In the genomic region with DNA sequence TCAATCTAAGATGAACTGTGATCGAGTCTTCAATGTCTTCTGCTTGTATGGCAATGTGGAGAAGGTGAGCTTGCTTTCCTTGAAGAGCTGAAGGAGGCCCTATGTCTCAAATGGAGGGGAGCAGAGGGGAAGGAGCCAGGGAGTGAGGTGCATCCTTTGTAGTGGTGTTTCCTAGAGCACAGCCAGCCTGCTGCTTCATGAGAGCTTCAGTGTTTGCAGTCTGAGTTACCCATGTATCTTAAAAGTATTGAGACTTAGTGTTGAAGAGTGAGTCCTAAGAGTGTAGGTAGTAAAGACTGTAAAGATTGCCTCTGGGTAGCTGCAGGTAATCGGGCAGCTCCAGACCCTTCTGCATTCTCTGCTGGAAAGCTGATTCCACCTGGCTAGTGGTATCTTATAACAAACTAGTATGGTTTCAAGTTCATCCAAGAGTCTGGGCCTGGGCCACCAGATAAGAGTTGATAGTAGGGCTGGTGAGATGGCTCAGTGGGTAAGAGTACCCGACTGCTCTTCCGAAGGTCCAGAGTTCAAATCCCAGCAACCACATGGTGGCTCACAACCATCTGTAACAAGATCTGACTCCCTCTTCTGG, we compare ENCODE assay signal across 30 mouse cellular contexts. TPM values are rescaled to one million over a fixed set of nuclear protein-coding genes. Genes with fewer than 3 reads are reported as not detected.
A peak's percentile ranks its signal among the peaks of the same experiment; 100 is the strongest.
DNase-seq lines count a peak whose midpoint lies in the region; ATAC-seq and TF ChIP-seq lines count a peak whose summit lies in the region.
"Had no signal": no experiment of that assay in that cellular context is flagged by ENCODE, and none has a peak within 500 bp of the region (broad histone marks: within the 10 kb centered on the region; RNA-seq: fewer than 3 reads in every experiment).

No protein-coding gene starts in this region.

- TF ChIP-seq RAD21 in MEL (IDR thresholded peaks at IDR 0.05; ENCODE audit: low read depth, low read length) = no peak

- TF ChIP-seq CTCF in hindbrain, postnatal 0 days (IDR thresholded peaks at IDR 0.05; ENCODE audit: low read depth) = no peak
- TF ChIP-seq CTCF in MEL (IDR thresholded peaks at IDR 0.05 in 2 of 3, conservative IDR thresholded peaks at IDR 0.05 in 1 of 3; ENCODE audit: control insufficient read depth in 1 of 3, insufficient read depth in 1 of 3, low read depth in 2 of 3, low read length in 3 of 3, poor library complexity in 1 of 3, severe bottlenecking in 1 of 3) = no peak

- no peak for DNase-seq in hindbrain, embryonic 10.5 days (ENCODE audit: low spot score)
- DNase-seq in hindbrain, postnatal 0 days (ENCODE audit: low spot score) = no peak
- DNase-seq in MEL (ENCODE audit: low read depth, low spot score) = peak; percentile 73
- peak; percentile 23 for DNase-seq in induced T-regulatory cell, adult 2 months (ENCODE audit: low read depth)
- DNase-seq in embryo, embryonic 10.5 days (ENCODE audit: low spot score) = no peak
- DNase-seq: adrenal gland, adult 8-10 months; B cell, adult 2 months; cerebellum, adult 18-20 months; cerebellum, postnatal 14 days; gastrocnemius, postnatal 14 days; heart, adult 18-20 months; heart, postnatal 4 days; kidney, adult 11 months; kidney, postnatal 4 days; left cerebral cortex, postnatal 4 days; lung, embryonic 14.5 days; right cerebral cortex, adult 18-20 months; right cerebral cortex, postnatal 4 days; thymus, adult 18-20 months had no signal

- H3K27me3 ChIP-seq in hindbrain, embryonic 10.5 days (ENCODE audit: insufficient read depth, poor library complexity, severe bottlenecking) = no peaks in the 10 kb centered on the region
- no peaks in the 10 kb centered on the region for H3K27me3 ChIP-seq in hindbrain, postnatal 0 days (ENCODE audit: insufficient read depth, low read length)
- no peaks in the 10 kb centered on the region for H3K27me3 ChIP-seq in MEL (ENCODE audit: control insufficient read depth in 1 of 2, insufficient read depth in 2 of 2, low read length in 2 of 2)
- H3K27me3 ChIP-seq in neural tube, embryonic 15.5 days (replicated peaks) = no peaks in the 10 kb centered on the region
- H3K27me3 ChIP-seq: forebrain, embryonic 15.5 days; hindbrain, embryonic 15.5 days; kidney, embryonic 15.5 days; limb, embryonic 15.5 days; megakaryocyte, embryonic 14.5 days; neural tube, embryonic 13.5 days; stomach, embryonic 15.5 days had no signal

- no peak for ATAC-seq in hindbrain, postnatal 0 days
- peak; percentile 58 for ATAC-seq in megakaryocyte-erythroid progenitor cell, adult 5-6 weeks (replicated peaks; ENCODE audit: low FRiP score, low TSS enrichment, poor library complexity, severe bottlenecking)
- ATAC-seq in neural tube, embryonic 15.5 days (ENCODE audit: low FRiP score) = no peak
- ATAC-seq: activated CD4-positive, CD25-positive, alpha-beta regulatory T cell, adult 4 months; forebrain, embryonic 15.5 days had no signal

- no peak overlapping the region for H3K27ac ChIP-seq in hindbrain, embryonic 10.5 days
- H3K27ac ChIP-seq in hindbrain, postnatal 0 days = no peak overlapping the region
- peak overlapping the region; percentile 25; the same call in 1 of the 2 replicates for H3K27ac ChIP-seq in MEL (ENCODE audit: control insufficient read depth, low read depth, low read length)
- no peak overlapping the region for H3K27ac ChIP-seq in neural tube, embryonic 15.5 days (replicated peaks)
- H3K27ac ChIP-seq: forebrain, embryonic 15.5 days; limb, embryonic 15.5 days; stomach, embryonic 15.5 days had no signal

- peaks cover 32% of the 10 kb centered on the region for H3K79me2 ChIP-seq in MEL (ENCODE audit: control insufficient read depth, insufficient read depth, low read length, poor library complexity)

- peak; percentile 45 to 68 for TF ChIP-seq EP300 in MEL (IDR thresholded peaks at IDR 0.05; ENCODE audit: low read depth in 1 of 2, low read length in 2 of 2)

- peaks cover 85% of the 10 kb centered on the region for H3K4me1 ChIP-seq in hindbrain, embryonic 10.5 days (replicated peaks)
- 0 out of 2 replicates have a peak, but pooled peaks cover 5% of the 10 kb centered on the region for H3K4me1 ChIP-seq in hindbrain, postnatal 0 days (ENCODE audit: insufficient read depth, low read length)
- peaks cover 21 to 86% of the 10 kb centered on the region in 2 experiments for H3K4me1 ChIP-seq in MEL (ENCODE audit: control insufficient read depth in 1 of 2, insufficient read depth in 2 of 2, low read length in 2 of 2)
- peaks cover 56% of the 10 kb centered on the region for H3K4me1 ChIP-seq in neural tube, embryonic 15.5 days

- no peak overlapping the region for H3K4me2 ChIP-seq in hindbrain, postnatal 0 days (ENCODE audit: low read depth, low read length)
- no peak overlapping the region for H3K4me2 ChIP-seq in neural tube, embryonic 15.5 days
- H3K4me2 ChIP-seq: forebrain, embryonic 15.5 days; hindbrain, embryonic 15.5 days; kidney, embryonic 15.5 days; limb, embryonic 15.5 days; lung, embryonic 14.5 days; neural tube, embryonic 13.5 days; stomach, embryonic 15.5 days had no signal

- 0 out of 4 replicates have a peak, but pooled peaks of 1 of the 2 experiments have one; percentile 13 for TF ChIP-seq POLR2A in MEL (IDR thresholded peaks at IDR 0.05; ENCODE audit: control insufficient read depth in 1 of 2, insufficient read depth in 1 of 2, low read depth in 1 of 2, low read length in 2 of 2, poor library complexity in 1 of 2)

- H3K9ac ChIP-seq in hindbrain, postnatal 0 days (replicated peaks; ENCODE audit: low read length) = no peak overlapping the region
- no peak overlapping the region for H3K9ac ChIP-seq in MEL (ENCODE audit: control insufficient read depth, low read depth, low read length, poor library complexity, severe bottlenecking)
- H3K9ac ChIP-seq in neural tube, embryonic 15.5 days (replicated peaks) = no peak overlapping the region
- H3K9ac ChIP-seq: forebrain, embryonic 15.5 days; hindbrain, embryonic 15.5 days; kidney, embryonic 15.5 days; limb, embryonic 15.5 days; lung, embryonic 14.5 days; stomach, embryonic 15.5 days had no signal

- no peaks in the 10 kb centered on the region for H3K9me3 ChIP-seq in hindbrain, embryonic 10.5 days
- H3K9me3 ChIP-seq in hindbrain, postnatal 0 days (ENCODE audit: low read length) = no peaks in the 10 kb centered on the region
- H3K9me3 ChIP-seq in MEL (replicated peaks; ENCODE audit: insufficient read depth, low read length) = no peaks in the 10 kb centered on the region
- H3K9me3 ChIP-seq in neural tube, embryonic 15.5 days (replicated peaks) = no peaks in the 10 kb centered on the region
- H3K9me3 ChIP-seq: forebrain, embryonic 15.5 days; hindbrain, embryonic 15.5 days; kidney, embryonic 15.5 days; limb, embryonic 15.5 days; megakaryocyte, embryonic 14.5 days; neural tube, embryonic 13.5 days; stomach, embryonic 15.5 days had no signal

- peak overlapping the region; percentile 34; the same call in 1 of the 2 replicates for H3K4me3 ChIP-seq in hindbrain, embryonic 10.5 days
- no peak overlapping the region for H3K4me3 ChIP-seq in hindbrain, postnatal 0 days (ENCODE audit: low read length)
- no peak overlapping the region for H3K4me3 ChIP-seq in MEL (ENCODE audit: control insufficient read depth in 1 of 2, insufficient read depth in 1 of 2, low read depth in 2 of 2, low read length in 2 of 2)
- no peak overlapping the region for H3K4me3 ChIP-seq in neural tube, embryonic 15.5 days (replicated peaks)
- H3K4me3 ChIP-seq: forebrain, embryonic 15.5 days; hindbrain, embryonic 15.5 days; kidney, embryonic 15.5 days; limb, embryonic 15.5 days; megakaryocyte, embryonic 14.5 days; neural tube, embryonic 13.5 days; stomach, embryonic 15.5 days had no signal

- H3K36me3 ChIP-seq in hindbrain, embryonic 10.5 days = peaks cover 91% of the 10 kb centered on the region
- H3K36me3 ChIP-seq in hindbrain, postnatal 0 days (ENCODE audit: insufficient read depth, low read length) = peaks cover 65% of the 10 kb centered on the region
- peaks cover 47 to 96% of the 10 kb centered on the region in 2 experiments for H3K36me3 ChIP-seq in MEL (ENCODE audit: control insufficient read depth in 1 of 2, insufficient read depth in 2 of 2, low read length in 2 of 2)
- peaks cover 88% of the 10 kb centered on the region for H3K36me3 ChIP-seq in neural tube, embryonic 15.5 days

- WGBS in hindbrain, embryonic 10.5 days = 89% methylated on average over 4 of the region's 4 CpGs
- 79% methylated on average over 4 of the region's 4 CpGs for WGBS in hindbrain, postnatal 0 days
- WGBS in neural tube, embryonic 15.5 days = 87% methylated on average over 4 of the region's 4 CpGs

RNA-seq across cellular contexts. Expression of gene Ech1, which starts 6.1 kb away (rescaled TPM):
- polyA plus RNA-seq in hindbrain, embryonic 10.5 days (2016; fragmentation: Nextera tagmentation; extraction: Ambion mirVana) = 87.9 and 93.3 TPM in 2 replicates
- total RNA-seq in hindbrain, postnatal 0 days (2014; rRNA removed) = 95.5 and 131 TPM in 2 replicates
- polyA plus RNA-seq in hindbrain, postnatal 0 days (2015; fragmentation: Nextera tagmentation; extraction: Ambion mirVana) = 122 and 127 TPM in 2 replicates
- total RNA-seq in MEL (2012; rRNA removed) = 82.8 and 99.5 TPM in 2 replicates
- polyA plus RNA-seq in MEL (2012; ENCODE audit: insufficient read depth in 1 of 2, insufficient read length in 2 of 2, low read depth in 1 of 2, low replicate concordance in 2 of 2, missing spikeins in 1 of 2) = 10 to 100 TPM in 1 of 2 experiments, not detected in 1; 74.7 TPM
- total RNA-seq in megakaryocyte-erythroid progenitor cell, adult 5-6 weeks (2014; fragmentation: Nextera tagmentation) = 119 and 130 TPM in 2 replicates
- 85.5 and 95.0 TPM in 2 replicates for total RNA-seq in megakaryocyte-erythroid progenitor cell, adult 5-6 weeks (2017)
- polyA plus RNA-seq in neural tube, embryonic 15.5 days (2015; fragmentation: Nextera tagmentation; extraction: Ambion mirVana) = 91.4 and 114 TPM in 2 replicates

RNA-seq across cellular contexts. Expression of gene Hnrnpl, which starts 10.6 kb away (rescaled TPM):
- polyA plus RNA-seq in hindbrain, embryonic 10.5 days (2016; fragmentation: Nextera tagmentation; extraction: Ambion mirVana) = 312 TPM in 2 replicates
- 233 and 275 TPM in 2 replicates for total RNA-seq in hindbrain, postnatal 0 days (2014; rRNA removed)
- polyA plus RNA-seq in hindbrain, postnatal 0 days (2015; fragmentation: Nextera tagmentation; extraction: Ambion mirVana) = 179 and 191 TPM in 2 replicates
- 246 and 303 TPM in 2 replicates for total RNA-seq in MEL (2012; rRNA removed)
- 1,000 to 10,000 TPM in 1 of 2 experiments, 100 to 1,000 TPM in 1; 684 to 1,095 TPM for polyA plus RNA-seq in MEL (2012; ENCODE audit: insufficient read depth in 1 of 2, insufficient read length in 2 of 2, low read depth in 1 of 2, low replicate concordance in 2 of 2, missing spikeins in 1 of 2)
- 437 and 487 TPM in 2 replicates for total RNA-seq in megakaryocyte-erythroid progenitor cell, adult 5-6 weeks (2014; fragmentation: Nextera tagmentation)
- 350 and 619 TPM in 2 replicates for total RNA-seq in megakaryocyte-erythroid progenitor cell, adult 5-6 weeks (2017)
- polyA plus RNA-seq in neural tube, embryonic 15.5 days (2015; fragmentation: Nextera tagmentation; extraction: Ambion mirVana) = 158 and 164 TPM in 2 replicates

RNA-seq across cellular contexts. Expression of gene Lgals4, which starts 14.7 kb away (rescaled TPM):
- 3.9 and 4.0 TPM in 2 replicates for polyA plus RNA-seq in hindbrain, embryonic 10.5 days (2016; fragmentation: Nextera tagmentation; extraction: Ambion mirVana)
- 0.47 and 8.4 TPM in 2 replicates for total RNA-seq in hindbrain, postnatal 0 days (2014; rRNA removed)
- polyA plus RNA-seq in hindbrain, postnatal 0 days (2015; fragmentation: Nextera tagmentation; extraction: Ambion mirVana) = 5.0 and 5.8 TPM in 2 replicates
- total RNA-seq in MEL (2012; rRNA removed) = 1.5 and 2.1 TPM in 2 replicates
- polyA plus RNA-seq in MEL (2012; ENCODE audit: insufficient read depth in 1 of 2, insufficient read length in 2 of 2, low read depth in 1 of 2, low replicate concordance in 2 of 2, missing spikeins in 1 of 2) = 1 to 10 TPM in 1 of 2 experiments, not detected in 1; 5.1 TPM
- 8.7 and 23.2 TPM in 2 replicates for total RNA-seq in megakaryocyte-erythroid progenitor cell, adult 5-6 weeks (2014; fragmentation: Nextera tagmentation)
- 2.6 and 3.8 TPM in 2 replicates for total RNA-seq in megakaryocyte-erythroid progenitor cell, adult 5-6 weeks (2017)
- polyA plus RNA-seq in neural tube, embryonic 15.5 days (2015; fragmentation: Nextera tagmentation; extraction: Ambion mirVana) = 5.4 and 85.2 TPM in 2 replicates

RNA-seq across cellular contexts. Expression of gene Rinl, which starts 30.2 kb away (rescaled TPM):
- polyA plus RNA-seq in hindbrain, embryonic 10.5 days (2016; fragmentation: Nextera tagmentation; extraction: Ambion mirVana) = 4.0 TPM in 2 replicates
- total RNA-seq in hindbrain, postnatal 0 days (2014; rRNA removed) = 1.2 TPM in 2 replicates
- polyA plus RNA-seq in hindbrain, postnatal 0 days (2015; fragmentation: Nextera tagmentation; extraction: Ambion mirVana) = 1.4 and 2.0 TPM in 2 replicates
- total RNA-seq in MEL (2012; rRNA removed) = 32.9 and 39.9 TPM in 2 replicates
- 10 to 100 TPM in 1 of 2 experiments, not detected in 1; 63.9 TPM for polyA plus RNA-seq in MEL (2012; ENCODE audit: insufficient read depth in 1 of 2, insufficient read length in 2 of 2, low read depth in 1 of 2, low replicate concordance in 2 of 2, missing spikeins in 1 of 2)
- total RNA-seq in megakaryocyte-erythroid progenitor cell, adult 5-6 weeks (2014; fragmentation: Nextera tagmentation) = 21.5 and 26.4 TPM in 2 replicates
- 17.9 and 24.5 TPM in 2 replicates for total RNA-seq in megakaryocyte-erythroid progenitor cell, adult 5-6 weeks (2017)
- 2.9 and 7.0 TPM in 2 replicates for polyA plus RNA-seq in neural tube, embryonic 15.5 days (2015; fragmentation: Nextera tagmentation; extraction: Ambion mirVana)

RNA-seq across cellular contexts. Expression of gene Lgals7, which starts 44.7 kb away (rescaled TPM):
- polyA plus RNA-seq in hindbrain, embryonic 10.5 days (2016; fragmentation: Nextera tagmentation; extraction: Ambion mirVana) = 0.97 and 4.0 TPM in 2 replicates
- 1.1 TPM in 1 of 2 replicates, not detected in the other for total RNA-seq in hindbrain, postnatal 0 days (2014; rRNA removed)
- polyA plus RNA-seq in hindbrain, postnatal 0 days (2015; fragmentation: Nextera tagmentation; extraction: Ambion mirVana) = 3.7 and 5.0 TPM in 2 replicates
- 27.7 and 37.8 TPM in 2 replicates for total RNA-seq in MEL (2012; rRNA removed)
- polyA plus RNA-seq in MEL (2012; ENCODE audit: insufficient read depth in 1 of 2, insufficient read length in 2 of 2, low read depth in 1 of 2, low replicate concordance in 2 of 2, missing spikeins in 1 of 2) = 100 to 1,000 TPM in 1 of 2 experiments, not detected in 1; 138 TPM
- not detected in 2 replicates for total RNA-seq in megakaryocyte-erythroid progenitor cell, adult 5-6 weeks (2014; fragmentation: Nextera tagmentation)
- not detected in 2 replicates for total RNA-seq in megakaryocyte-erythroid progenitor cell, adult 5-6 weeks (2017)
- polyA plus RNA-seq in neural tube, embryonic 15.5 days (2015; fragmentation: Nextera tagmentation; extraction: Ambion mirVana) = 3.3 and 4.8 TPM in 2 replicates
- total RNA-seq: gastrocnemius, postnatal 14 days; monocyte, adult 5-6 weeks had no signal

Comparison
In these comparisons a context has a peak if more than half of its experiments do, and no peak if none do; other contexts are left out.
1. DNase-seq: peak in MEL (single experiment) and induced T-regulatory cell, adult 2 months (single experiment); none in hindbrain, embryonic 10.5 days (single experiment), hindbrain, postnatal 0 days (single experiment) and embryo, embryonic 10.5 days (single experiment).